8 mouse cellular contexts compared by ENCODE assay signal in genomic region chr10:26890269-26890955, GRCm38 (mm10).
A peak's percentile ranks its signal among the peaks of the same experiment; 100 is the strongest.
DNase-seq lines count a peak whose midpoint lies in the region; ATAC-seq and TF ChIP-seq lines count a peak whose summit lies in the region.

No protein-coding gene starts in this region.

- H3K4me1 ChIP-seq in intestine, embryonic 15.5 days (replicated peaks), result no peaks in the 10 kb centered on the region
- no peaks in the 10 kb centered on the region for H3K4me1 ChIP-seq in midbrain, postnatal 0 days (ENCODE audit: insufficient read depth, low read length)
- no peaks in the 10 kb centered on the region for H3K4me1 ChIP-seq in spleen, adult 2 months (ENCODE audit: control insufficient read depth, insufficient read depth, insufficient read length)

- H3K27ac ChIP-seq in intestine, embryonic 15.5 days, result no peak overlapping the region
- no peak overlapping the region for H3K27ac ChIP-seq in midbrain, postnatal 0 days (ENCODE audit: low read depth, low read length)
- no peak overlapping the region for H3K27ac ChIP-seq in spleen, adult 2 months (ENCODE audit: insufficient read depth, low read length)

- H3K9me3 ChIP-seq in intestine, embryonic 15.5 days, result no peaks in the 10 kb centered on the region
- no peaks in the 10 kb centered on the region for H3K9me3 ChIP-seq in midbrain, postnatal 0 days (ENCODE audit: low read length)

- H3K9ac ChIP-seq in intestine, embryonic 15.5 days, result no peak overlapping the region
- H3K9ac ChIP-seq in midbrain, postnatal 0 days (replicated peaks; ENCODE audit: low read length, poor library complexity, severe bottlenecking), result no peak overlapping the region

- intact Hi-C loops in left cerebral cortex, postnatal 4 days (cut with DNase I), result no loop called here

- DNase-seq in urinary bladder, adult 18-20 months (ENCODE audit: low spot score in 2 of 2), result peak; percentile 11 to 19
- DNase-seq in urinary bladder, postnatal 10 days (ENCODE audit: low spot score), result no peak
- DNase-seq in cerebellum, postnatal 4 days (ENCODE audit: low spot score in 2 of 2), result peak; percentile 39 to 73
- peak; percentile 61 for DNase-seq in gastrocnemius, postnatal 10 days
- DNase-seq in left cerebral cortex, postnatal 4 days, result peak; percentile 62
- DNase-seq in midbrain, postnatal 0 days (ENCODE audit: low spot score), result peak; percentile 88
- peak; percentile 42 to 56 for DNase-seq in spleen, adult 2 months (ENCODE audit: low read depth in 1 of 2, low spot score in 2 of 2)

- no peak overlapping the region for H3K4me2 ChIP-seq in intestine, embryonic 15.5 days (replicated peaks)
- H3K4me2 ChIP-seq in midbrain, postnatal 0 days (ENCODE audit: low read depth, low read length, poor library complexity, severe bottlenecking), result no peak overlapping the region

- no peak overlapping the region for H3K4me3 ChIP-seq in intestine, embryonic 15.5 days (replicated peaks)
- no peak overlapping the region for H3K4me3 ChIP-seq in midbrain, postnatal 0 days (ENCODE audit: low read depth, low read length)
- H3K4me3 ChIP-seq in spleen, adult 2 months (ENCODE audit: extremely low read depth, insufficient read depth, insufficient read length), result no peak overlapping the region

- 9% methylated on average over 4 of the region's 4 CpGs for WGBS in intestine, embryonic 15.5 days
- 2% methylated on average over 4 of the region's 4 CpGs for WGBS in midbrain, postnatal 0 days
- 13% methylated on average over 4 of the region's 4 CpGs for WGBS in spleen, adult 2 months

- no peaks in the 10 kb centered on the region for H3K27me3 ChIP-seq in intestine, embryonic 15.5 days (replicated peaks)
- no peaks in the 10 kb centered on the region for H3K27me3 ChIP-seq in midbrain, postnatal 0 days (ENCODE audit: insufficient read depth, low read length)
- H3K27me3 ChIP-seq in spleen, adult 2 months (ENCODE audit: control insufficient read depth, insufficient read depth, low read length), result no peaks in the 10 kb centered on the region

- TF ChIP-seq CTCF in midbrain, postnatal 0 days (IDR thresholded peaks at IDR 0.05), result peak; percentile 94
- TF ChIP-seq CTCF in spleen, adult 2 months (IDR thresholded peaks at IDR 0.05; ENCODE audit: extremely low read depth, insufficient read depth, insufficient read length, insufficient replicate concordance), result peak; percentile 86; the same call in 1 of the 2 replicates

- H3K36me3 ChIP-seq in intestine, embryonic 15.5 days, result no peaks in the 10 kb centered on the region; the same call in 1 of the 2 replicates
- no peaks in the 10 kb centered on the region for H3K36me3 ChIP-seq in midbrain, postnatal 0 days (ENCODE audit: insufficient read depth, low read length)
- peaks cover 2% of the 10 kb centered on the region; the same call in 1 of the 2 replicates for H3K36me3 ChIP-seq in spleen, adult 2 months (ENCODE audit: control insufficient read depth, insufficient read depth, low read length)

- peak; percentile 70; the same call in 1 of the 2 replicates for ATAC-seq in intestine, embryonic 15.5 days
- ATAC-seq in midbrain, postnatal 0 days (ENCODE audit: low FRiP score), result peak; percentile 86

- TF ChIP-seq POLR2A in spleen, adult 2 months (IDR thresholded peaks at IDR 0.05; ENCODE audit: low read depth, low read length), result no peak
